In genomic region chr14:87463963-87464654, GRCm38 (mm10) we compare ENCODE assay signal across 7 mouse cellular contexts. TPM values are rescaled to one million over a fixed set of nuclear protein-coding genes. Genes with fewer than 3 reads are reported as not detected.
DNase-seq lines count a peak whose midpoint lies in the region; ATAC-seq lines count a peak whose summit lies in the region.

No protein-coding gene starts in this region.

- peak; percentile 69 for ATAC-seq in forebrain, embryonic 14.5 days
- peak; percentile 86 for ATAC-seq in megakaryocyte-erythroid progenitor cell, adult 5-6 weeks (replicated peaks; ENCODE audit: low FRiP score, low TSS enrichment, poor library complexity, severe bottlenecking)

- H3K4me3 ChIP-seq in forebrain, embryonic 14.5 days (ENCODE audit: low read depth, low read length) = no peak overlapping the region

- H3K4me1 ChIP-seq in forebrain, embryonic 14.5 days (ENCODE audit: control insufficient read depth, insufficient read depth, low read length) = no peaks in the 10 kb centered on the region

- no peak overlapping the region; the same call in 1 of the 2 replicates for H3K27ac ChIP-seq in forebrain, embryonic 14.5 days (ENCODE audit: low read depth, low read length)

- H3K9ac ChIP-seq in forebrain, embryonic 14.5 days (ENCODE audit: low read length) = no peak overlapping the region

- H3K36me3 ChIP-seq in forebrain, embryonic 14.5 days (ENCODE audit: control insufficient read depth, insufficient read depth, low read length) = 0 out of 2 replicates have a peak, but pooled peaks cover 3% of the 10 kb centered on the region

- no peak overlapping the region for H3K4me2 ChIP-seq in forebrain, embryonic 14.5 days (ENCODE audit: low read length)

- H3K9me3 ChIP-seq in forebrain, embryonic 14.5 days (replicated peaks; ENCODE audit: control insufficient read depth, low read length) = no peaks in the 10 kb centered on the region

- 12% methylated on average over 11 of the region's 11 CpGs for WGBS in forebrain, embryonic 14.5 days

- no peaks in the 10 kb centered on the region for H3K27me3 ChIP-seq in forebrain, embryonic 14.5 days (replicated peaks; ENCODE audit: control insufficient read depth, insufficient read depth, low read length)

- peak; percentile 39 for DNase-seq in T-cell, adult 2 months (ENCODE audit: low spot score)
- peak; percentile 31 for DNase-seq in cerebellum, adult 11-12 months
- peak; percentile 86 for DNase-seq in forebrain, embryonic 14.5 days (ENCODE audit: low spot score)
- DNase-seq in hindlimb bud, embryonic 11.5 days (ENCODE audit: extremely low spot score, low read depth, low spot score) = peak; percentile 37
- peak; percentile 61 for DNase-seq in left cerebral cortex, adult 11 months (ENCODE audit: low spot score)
- peak; percentile 64 to 69 for DNase-seq in right cerebral cortex, postnatal 36 days (ENCODE audit: low spot score in 2 of 2)

RNA-seq across cellular contexts. Expression of gene Tdrd3, which starts 47.7 kb away (rescaled TPM):
- polyA plus RNA-seq in forebrain, embryonic 14.5 days (2014; fragmentation: Nextera tagmentation; extraction: Ambion mirVana) = 56.8 and 62.3 TPM in 2 replicates
- 31.7 and 37.3 TPM in 2 replicates for total RNA-seq in megakaryocyte-erythroid progenitor cell, adult 5-6 weeks (2014; fragmentation: Nextera tagmentation)
- 33.5 and 56.9 TPM in 2 replicates for total RNA-seq in megakaryocyte-erythroid progenitor cell, adult 5-6 weeks (2017)

Comparison
In these comparisons a context has a peak if more than half of its experiments do, and no peak if none do; other contexts are left out.
1. DNase-seq: peak in every context shown above with its lines; median percentile 86 in forebrain, embryonic 14.5 days; 66 in right cerebral cortex, postnatal 36 days; 61 in left cerebral cortex, adult 11 months; 39 in T-cell, adult 2 months; 37 in hindlimb bud, embryonic 11.5 days; 31 in cerebellum, adult 11-12 months.